In the genomic region with DNA sequence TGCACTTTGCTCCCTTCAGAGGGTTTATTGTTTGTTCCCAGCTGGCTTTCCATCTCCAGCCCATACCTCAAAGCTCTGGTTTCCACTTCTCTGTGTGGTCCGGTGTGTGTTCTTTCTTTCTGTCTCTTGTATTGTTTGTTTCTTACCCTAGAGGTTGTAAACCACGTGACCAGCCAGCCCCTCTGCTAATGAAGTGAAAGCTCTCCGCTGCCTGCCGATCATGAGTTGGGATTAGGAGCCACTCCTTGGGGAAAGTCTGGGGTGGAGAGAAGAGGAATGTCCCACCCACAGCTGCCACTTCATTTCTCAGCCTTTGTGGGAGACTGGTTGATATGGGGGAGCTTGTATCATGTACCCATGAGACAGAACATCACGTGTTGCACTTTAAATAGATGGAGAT, we compare ENCODE assay signal across 15 mouse cellular contexts. TPM values are rescaled to one million over a fixed set of nuclear protein-coding genes. Genes with fewer than 3 reads are reported as not detected.
DNase-seq lines count a peak whose midpoint lies in the region; ATAC-seq and TF ChIP-seq lines count a peak whose summit lies in the region.
"Had no signal": no experiment of that assay in that cellular context is flagged by ENCODE, and none has a peak within 500 bp of the region (broad histone marks: within the 10 kb centered on the region; RNA-seq: fewer than 3 reads in every experiment).

No protein-coding gene starts in this region.

- H3K4me3 ChIP-seq in heart, embryonic 13.5 days = no peak overlapping the region
- peak overlapping the region; percentile 50 for H3K4me3 ChIP-seq in E14TG2a.4 (replicated peaks; ENCODE audit: low read length)
- H3K4me3 ChIP-seq: left cerebral cortex, adult 2 months; liver, embryonic 15.5 days had no signal

- no peak for TF ChIP-seq POLR2A in brain, embryonic 14.5 days (IDR thresholded peaks at IDR 0.05; ENCODE audit: borderline replicate concordance, extremely low read depth, insufficient read depth, insufficient read length, poor library complexity, severe bottlenecking)

- H3K27ac ChIP-seq in heart, embryonic 13.5 days (replicated peaks) = no peak overlapping the region
- H3K27ac ChIP-seq: left cerebral cortex, adult 2 months had no signal

- no peaks in the 10 kb centered on the region for H3K27me3 ChIP-seq in heart, embryonic 13.5 days (replicated peaks)
- H3K27me3 ChIP-seq in E14TG2a.4 (ENCODE audit: insufficient read depth, low read length) = no peaks in the 10 kb centered on the region
- H3K27me3 ChIP-seq: liver, embryonic 15.5 days; megakaryocyte, embryonic 14.5 days; Patski had no signal

- H3K4me2 ChIP-seq in heart, embryonic 13.5 days = no peak overlapping the region
- H3K4me2 ChIP-seq: heart, embryonic 11.5 days; liver, embryonic 15.5 days had no signal

- TF ChIP-seq CTCF in E14TG2a.4 (conservative IDR thresholded peaks at IDR 0.05; ENCODE audit: low read length) = no peak
- no peak for TF ChIP-seq CTCF in brain, embryonic 14.5 days (IDR thresholded peaks at IDR 0.05; ENCODE audit: borderline replicate concordance, extremely low read depth, insufficient read depth, insufficient read length)

- 35% methylated on average over 5 of the region's 5 CpGs for WGBS in heart, embryonic 13.5 days

- peak overlapping the region; percentile 37; the same call in 1 of the 2 replicates for H3K9ac ChIP-seq in heart, embryonic 13.5 days
- H3K9ac ChIP-seq: liver, embryonic 15.5 days had no signal

- intact Hi-C loops in left cerebral cortex, postnatal 36 days (cut with DNase I) = loop anchor here (10.0 kb wide), 2 partner anchors 360 to 560 kb away; a partner anchor contains a TSS

- no peaks in the 10 kb centered on the region for H3K9me3 ChIP-seq in heart, embryonic 13.5 days
- H3K9me3 ChIP-seq in E14TG2a.4 (ENCODE audit: low read length) = no peaks in the 10 kb centered on the region
- H3K9me3 ChIP-seq: liver, embryonic 15.5 days; megakaryocyte, embryonic 14.5 days had no signal

- no peak for DNase-seq in heart, adult 18-20 months
- peak; percentile 40 for DNase-seq in brain, embryonic 14.5 days (ENCODE audit: low read depth)
- DNase-seq in naive thymus-derived CD4-positive, alpha-beta T cell, adult 2 months (ENCODE audit: low read depth) = peak; percentile 24
- no peak for DNase-seq in frontal cortex, postnatal 25 days (ENCODE audit: low spot score in 2 of 2)
- DNase-seq in left cerebral cortex, postnatal 36 days (ENCODE audit: low spot score in 2 of 2) = no peak
- no peak for DNase-seq in cerebellum, adult 9-11 months
- DNase-seq: adrenal gland, postnatal 10 days; kidney, postnatal 4 days had no signal

- H3K36me3 ChIP-seq in heart, embryonic 13.5 days = peaks cover 22% of the 10 kb centered on the region
- peaks cover 39% of the 10 kb centered on the region for H3K36me3 ChIP-seq in E14TG2a.4 (ENCODE audit: insufficient read depth, low read length)
- H3K36me3 ChIP-seq: liver, embryonic 15.5 days had no signal

- ATAC-seq in heart, embryonic 13.5 days (ENCODE audit: extremely low read depth, insufficient number of reproducible peaks, low FRiP score, low TSS enrichment) = no peak
- ATAC-seq: Patski had no signal

- H3K4me1 ChIP-seq in heart, embryonic 13.5 days = peaks cover 56% of the 10 kb centered on the region
- H3K4me1 ChIP-seq in E14TG2a.4 (replicated peaks; ENCODE audit: low read depth, low read length) = peaks cover 68% of the 10 kb centered on the region

RNA-seq across cellular contexts. Expression of a gene that starts 57.7 kb away (rescaled TPM):
- 84.3 and 88.1 TPM in 2 replicates for polyA plus RNA-seq in heart, embryonic 13.5 days (2015; fragmentation: Nextera tagmentation; extraction: Ambion mirVana)
- total RNA-seq in heart, adult 18-20 months (2021) = 100 to 1,000 TPM; 177 to 179 TPM
- 11.4 and 14.1 TPM in 2 replicates for polyA plus RNA-seq in brain, embryonic 14.5 days (2012; rRNA removed)
- 10 to 100 TPM; 45.1 to 49.7 TPM for total RNA-seq in left cerebral cortex, postnatal 36 days (2021)

Comparison
In these comparisons a context has a peak if more than half of its experiments do, and no peak if none do; other contexts are left out.
1. DNase-seq: peak in brain, embryonic 14.5 days (single experiment) and naive thymus-derived CD4-positive, alpha-beta T cell, adult 2 months (single experiment); none in heart, adult 18-20 months (0 of 2), frontal cortex, postnatal 25 days (0 of 2), left cerebral cortex, postnatal 36 days (0 of 2) and cerebellum, adult 9-11 months (single experiment).